Mouse (Mus musculus) olfactory bulb, adult 2 months (tissue): ENCODE data around the gene Rrp1.

Experiments used
- CTCF ChIP-seq: fragments of 200-500 bp; IDR thresholded peaks from 2 replicates; pipeline ENCODE4 v1.5.1; 2012; ENCODE audit warnings: low read depth, mild to moderate bottlenecking, low read length, moderate library complexity; ENCODE audit not compliant: insufficient read depth
- POLR2A ChIP-seq: fragments of 200-500 bp; IDR thresholded peaks from 2 replicates; pipeline ENCODE4 v1.6.1; 2012; ENCODE audit warnings: mild to moderate bottlenecking, low read depth, low read length, moderate library complexity; ENCODE audit not compliant: insufficient read depth

- TF ChIP-seq CTCF (no peak), POLR2A (no peak)
These were observed 6.7 kb downstream of the Rrp1 start for GRCm38 (mm10) chr10:78406152-78406551.
